Mouse (Mus musculus) bone marrow macrophage, adult 2 months (primary cell): Measurements from ENCODE around the gene Carmil1.

Experiments
- CTCF ChIP-seq: IDR thresholded peaks from 2 replicates; pipeline ENCODE4 v1.5.1; 2012; ENCODE audit warnings: low read depth, mild to moderate bottlenecking, low read length, moderate library complexity
- POLR2A ChIP-seq: IDR thresholded peaks from 2 replicates; pipeline ENCODE4 v1.6.1; 2012; ENCODE audit warnings: mild to moderate bottlenecking, low read depth, low read length, borderline replicate concordance

GRCm38 (mm10) chr13:23971870-23972269, 308.7 kb downstream of the Carmil1 start:
- TF ChIP-seq CTCF (no peak), POLR2A (no peak)
